Mouse (Mus musculus) embryo, embryonic 11.5 days (tissue): ENCODE measurements around the gene 2410002F23Rik.
"Not testable (repeated sequence)": the region's sequence is repeated elsewhere in the genome, so short reads cannot be mapped to it uniquely, and the experiment has no call there.

Experiments
- DNase-seq: peaks from one replicate; pipeline ENCODE4 v3.0.0-alpha.2; 2012; ENCODE audit warnings: low read depth, low spot score

The 2410002F23Rik gene

GRCm38 (mm10) chr7:44246055-44246983 is at the start of gene 2410002F23Rik, which contains the start of gene 1700028J19Rik:
TSS of gene 2410002F23Rik (plus strand) at chr7:44246722.
TSS of gene 1700028J19Rik (minus strand) at chr7:44246695.
- DNase-seq: peak; percentile 82

- no peak for DNase-seq
Observed at GRCm38 (mm10) chr7:44197891-44198290, 48.6 kb upstream of the 2410002F23Rik start, which contains the start of gene Klk1b3. TSS of gene Klk1b3 (plus strand) at chr7:44198191.

- not testable (repeated sequence) for DNase-seq
Observed at GRCm38 (mm10) chr7:44207135-44207534, 39.4 kb upstream of the 2410002F23Rik start, which contains the start of gene Klk1b4. TSS of gene Klk1b4 (plus strand) at chr7:44207435.

GRCm38 (mm10) chr7:44208307-44208706 is 38.2 kb upstream of the 2410002F23Rik start:
- DNase-seq: no peak

- DNase-seq: no peak
Observed at GRCm38 (mm10) chr7:44215645-44216044, 30.9 kb upstream of the 2410002F23Rik start, which contains the start of gene Klk1b5. TSS of gene Klk1b5 (plus strand) at chr7:44215945.

- DNase-seq: not testable (repeated sequence)
Observed at GRCm38 (mm10) chr7:44221601-44222000, 24.9 kb upstream of the 2410002F23Rik start.

GRCm38 (mm10) chr7:44222335-44222734 is 24.2 kb upstream of the 2410002F23Rik start:
- not testable (repeated sequence) for DNase-seq

- DNase-seq: no peak
Observed at GRCm38 (mm10) chr7:44225076-44225475, 21.4 kb upstream of the 2410002F23Rik start, which contains the start of gene Klk1. TSS of gene Klk1 (plus strand) at chr7:44225360.

- no peak for DNase-seq
Observed at GRCm38 (mm10) chr7:44235909-44236308, 10.6 kb upstream of the 2410002F23Rik start, which contains the start of gene Gm36864. TSS of gene Gm36864 (plus strand) at chr7:44236177.

GRCm38 (mm10) chr7:44239913-44240312 is 6.6 kb upstream of the 2410002F23Rik start:
- no peak for DNase-seq

- no peak for DNase-seq
Observed at GRCm38 (mm10) chr7:44240712-44241111, 5.8 kb upstream of the 2410002F23Rik start.

GRCm38 (mm10) chr7:44241163-44241562 is 5.4 kb upstream of the 2410002F23Rik start:
- DNase-seq: no peak

- no peak for DNase-seq
Observed at GRCm38 (mm10) chr7:44244080-44244479, 2.4 kb upstream of the 2410002F23Rik start.

- DNase-seq: peak; percentile 48
Observed at GRCm38 (mm10) chr7:44246984-44247470, 505 bp downstream of the 2410002F23Rik start.

GRCm38 (mm10) chr7:44247971-44248370 is 1.4 kb downstream of the 2410002F23Rik start:
- DNase-seq: no peak

- DNase-seq: no peak
Observed at GRCm38 (mm10) chr7:44249248-44249647, 2.7 kb downstream of the 2410002F23Rik start.

- DNase-seq: not testable (repeated sequence)
Observed at GRCm38 (mm10) chr7:44250732-44251275, 4.3 kb downstream of the 2410002F23Rik start.

GRCm38 (mm10) chr7:44253023-44253616 is 6.6 kb downstream of the 2410002F23Rik start:
- DNase-seq: no peak

- DNase-seq: no peak
Observed at GRCm38 (mm10) chr7:44254930-44255329, 8.4 kb downstream of the 2410002F23Rik start.

- DNase-seq: no peak
Observed at GRCm38 (mm10) chr7:44257278-44257677, 10.8 kb downstream of the 2410002F23Rik start, which contains the start of gene Acp4. TSS of gene Acp4 (minus strand) at chr7:44257378.

- no peak for DNase-seq
Observed at GRCm38 (mm10) chr7:44260410-44260809, 13.9 kb downstream of the 2410002F23Rik start.
